Mouse (Mus musculus) midbrain, embryonic 11.5 days (tissue): ENCODE results near the gene Galnt7. TPM values are rescaled to one million over a fixed set of nuclear protein-coding genes. Genes with fewer than 3 reads are reported as not detected.
A peak's percentile ranks its signal among the peaks of the same experiment; 100 is the strongest.

ENCODE experiments used
- ATAC-seq: fragments of 200-750 bp; cut with Nextera tagmentation; 2 replicates; pipeline ENCODE4 v1.8.0; 2017; ENCODE audit warnings: moderate TSS enrichment, moderate library complexity; ENCODE audit not compliant: low FRiP score
- DNase-seq: peaks from one replicate; pipeline ENCODE4 v3.0.0; 2015; ENCODE audit warnings: low spot score; ENCODE audit errors: missing footprints
- H3K27ac ChIP-seq: fragments of 300-500 bp; sonication (generic); 2 replicates; pipeline ENCODE4 v1.5.1; 2014; ENCODE audit warnings: low read depth, low read length
- H3K27me3 ChIP-seq: fragments of 300-500 bp; sonication (generic); 2 replicates; pipeline ENCODE4 v1.6.1; 2014; ENCODE audit warnings: mild to moderate bottlenecking, low read length, moderate library complexity, mixed read lengths; ENCODE audit not compliant: control insufficient read depth, insufficient read depth
- H3K36me3 ChIP-seq: fragments of 300-500 bp; sonication (generic); 2 replicates; pipeline ENCODE4 v1.6.1; 2014; ENCODE audit warnings: mild to moderate bottlenecking, low read length, moderate library complexity, mixed read lengths; ENCODE audit not compliant: control insufficient read depth, insufficient read depth
- H3K4me1 ChIP-seq: fragments of 300-500 bp; sonication (generic); 2 replicates; pipeline ENCODE4 v1.6.1; 2014; ENCODE audit warnings: low read length; ENCODE audit not compliant: control insufficient read depth, insufficient read depth
- H3K4me2 ChIP-seq: fragments of 300-500 bp; sonication (generic); 2 replicates; pipeline ENCODE4 v1.6.1; 2014; ENCODE audit warnings: mild to moderate bottlenecking, moderate library complexity
- H3K4me3 ChIP-seq: fragments of 300-500 bp; sonication (generic); 2 replicates; pipeline ENCODE4 v1.5.1; 2014; ENCODE audit warnings: low read depth, low read length
- H3K9ac ChIP-seq: fragments of 300-500 bp; sonication (generic); 2 replicates; pipeline ENCODE4 v1.6.1; 2014; ENCODE audit warnings: low read length
- H3K9me3 ChIP-seq: fragments of 300-500 bp; sonication (generic); 2 replicates; pipeline ENCODE4 v1.6.1; 2016; ENCODE audit warnings: low read length; ENCODE audit not compliant: control insufficient read depth
- WGBS: fragments of 180-500 bp; shearing (Covaris S2); extraction: QIAGEN DNeasy Blood & Tissue Kit; methylation state at CpG from one replicate; pipeline ENCODE4 v1.1.7; 2014; 5-methylcytosine and 5-hydroxymethylcytosine counted together
- polyA plus RNA-seq: library from polyadenylated mRNA; unstranded; fragments of >200 nt; fragmentation: Nextera tagmentation; extraction: Ambion mirVana; gene quantifications from 2 replicates; pipeline ENCODE4 v1.2.1, GENCODE M21; 2014

Galnt7 gene
- polyA plus RNA-seq, 1 experiment from 2014 or later = 16.9 TPM

DNA sequence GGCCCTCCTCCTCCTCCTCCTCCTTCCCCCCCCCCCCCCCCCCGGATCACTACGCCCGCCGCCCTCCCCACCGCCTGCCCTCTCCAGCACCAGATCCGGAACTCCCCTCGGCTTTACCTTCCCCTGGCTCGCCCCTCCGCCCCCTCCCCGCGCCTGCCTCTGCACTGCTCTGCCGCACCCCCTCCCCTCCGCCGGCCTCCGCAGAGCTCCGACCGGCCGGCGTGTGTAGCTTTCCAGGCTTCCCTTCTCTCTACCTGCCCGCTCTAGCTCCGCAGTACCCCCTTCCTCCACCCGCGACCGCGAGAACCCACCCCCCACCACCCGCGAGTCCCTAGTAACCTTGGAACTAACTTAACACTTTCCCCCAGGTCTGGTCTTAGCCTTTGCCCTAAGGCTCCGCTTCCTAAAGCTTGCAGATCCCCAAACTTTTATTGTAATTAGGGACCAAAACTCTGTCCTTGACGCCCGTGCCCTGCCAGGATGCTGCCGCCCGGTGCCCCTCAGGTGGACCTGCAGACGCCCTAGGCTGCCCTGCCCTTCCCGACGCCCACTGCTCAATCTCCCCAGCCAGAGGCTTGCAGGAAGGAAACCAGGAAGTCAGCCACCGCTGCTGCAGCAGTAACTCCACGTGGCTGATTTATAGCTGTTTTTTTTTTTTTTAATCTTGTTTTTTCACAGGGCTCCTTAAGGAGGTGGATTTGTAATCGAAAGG, 380 bp upstream of the Galnt7 start:
- ATAC-seq (peak; percentile 83), DNase-seq (peak; percentile 96)
- Histone ChIP-seq H3K27ac (no peak overlapping the region), H3K9me3 (no peaks in the 10 kb centered on the region), H3K4me2 (peak overlapping the region; percentile 97), H3K9ac (peak overlapping the region; percentile 95), H3K27me3 (no peaks in the 10 kb centered on the region), H3K4me1 (peaks cover 6% of the 10 kb centered on the region; the same call in 1 of the 2 replicates), H3K36me3 (no peaks in the 10 kb centered on the region), H3K4me3 (peak overlapping the region; percentile 92)
- 1% methylated on average over 26 of the region's 38 CpGs for WGBS

DNA sequence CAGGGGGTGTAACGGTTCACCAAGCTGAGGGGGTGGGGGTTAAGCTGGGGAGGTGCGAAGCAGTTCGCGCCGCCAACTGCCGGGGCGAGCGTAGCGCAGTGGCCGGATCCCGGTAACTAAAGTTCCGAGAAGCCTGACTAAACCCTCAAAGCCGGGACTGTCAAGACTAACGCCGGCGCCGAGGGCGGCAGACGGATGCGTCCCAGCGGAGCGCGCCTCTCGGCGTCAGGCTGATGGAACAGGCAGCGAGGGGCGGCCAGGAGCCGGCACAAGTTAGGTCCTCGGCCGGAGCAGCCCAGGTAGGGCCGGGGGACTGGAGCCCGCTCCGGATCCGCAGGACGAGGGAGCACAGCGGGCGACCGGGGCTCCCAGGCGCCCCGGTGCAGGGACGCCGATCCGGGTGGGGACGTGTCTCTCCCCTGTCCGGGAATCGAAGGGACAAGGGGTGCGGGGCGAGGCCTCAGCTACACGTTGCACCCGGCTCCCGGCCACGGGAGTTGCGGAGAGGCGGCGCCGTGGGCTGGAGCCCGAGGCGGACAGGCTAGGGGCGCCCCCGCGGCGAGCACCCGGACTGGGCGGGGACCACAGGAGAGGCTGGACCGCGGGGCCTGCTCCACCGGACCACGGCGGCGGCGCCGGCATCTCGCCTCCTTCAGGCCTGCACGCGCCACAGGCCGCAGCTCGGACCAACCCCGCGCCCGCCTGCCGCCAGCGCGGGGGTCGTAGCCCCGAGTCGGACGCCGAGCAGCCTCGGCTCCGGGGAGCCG, 960 bp downstream of the Galnt7 start:
- Histone ChIP-seq H3K4me2 (peak overlapping the region; percentile 97), H3K4me3 (peak overlapping the region; percentile 92), H3K27ac (peak overlapping the region; percentile 80), H3K4me1 (peaks cover 6% of the 10 kb centered on the region; the same call in 1 of the 2 replicates), H3K27me3 (no peaks in the 10 kb centered on the region), H3K9ac (peak overlapping the region; percentile 95), H3K36me3 (no peaks in the 10 kb centered on the region), H3K9me3 (no peaks in the 10 kb centered on the region)
- under 1% methylated on average over 73 of the region's 91 CpGs for WGBS
- DNase-seq (peak; percentile 97), ATAC-seq (peak; percentile 84)

- Histone ChIP-seq H3K9me3 (no peaks in the 10 kb centered on the region), H3K9ac (peak overlapping the region; percentile 95), H3K27ac (peak overlapping the region; percentile 80), H3K4me2 (peak overlapping the region; percentile 97), H3K36me3 (no peaks in the 10 kb centered on the region), H3K4me3 (peak overlapping the region; percentile 92), H3K4me1 (peaks cover 6% of the 10 kb centered on the region; the same call in 1 of the 2 replicates), H3K27me3 (no peaks in the 10 kb centered on the region)
- no peak for ATAC-seq
- 2% methylated on average over 8 of the region's 8 CpGs for WGBS
- DNase-seq = peak; percentile 85
Observed at GRCm38 (mm10) chr8:57651357-57651688, 1.5 kb downstream of the Galnt7 start.

GRCm38 (mm10) chr8:57650216-57650615, 2.6 kb downstream of the Galnt7 start:
- Histone ChIP-seq H3K4me2 (no peak overlapping the region), H3K27ac (no peak overlapping the region), H3K4me3 (no peak overlapping the region), H3K36me3 (no peaks in the 10 kb centered on the region), H3K27me3 (no peaks in the 10 kb centered on the region), H3K9ac (no peak overlapping the region), H3K4me1 (peaks cover 6% of the 10 kb centered on the region; the same call in 1 of the 2 replicates), H3K9me3 (no peaks in the 10 kb centered on the region)
- DNase-seq (no peak), ATAC-seq (no peak)
- WGBS = 84% methylated on average over 6 of the region's 6 CpGs

GRCm38 (mm10) chr8:57647566-57647965, 5.3 kb downstream of the Galnt7 start:
- H3K9ac ChIP-seq = no peak overlapping the region
- H3K9me3 ChIP-seq = no peaks in the 10 kb centered on the region
- no peak overlapping the region for H3K27ac ChIP-seq
- WGBS = 70% methylated on average over 3 of the region's 3 CpGs
- no peaks in the 10 kb centered on the region for H3K36me3 ChIP-seq
- H3K4me1 ChIP-seq = peaks cover 2% of the 10 kb centered on the region; the same call in 1 of the 2 replicates
- no peak overlapping the region for H3K4me3 ChIP-seq
- no peak overlapping the region for H3K4me2 ChIP-seq
- ATAC-seq (no peak), DNase-seq (no peak)
- H3K27me3 ChIP-seq = no peaks in the 10 kb centered on the region

GRCm38 (mm10) chr8:57644281-57644680, 8.6 kb downstream of the Galnt7 start:
- Histone ChIP-seq H3K9ac (no peak overlapping the region), H3K36me3 (no peaks in the 10 kb centered on the region), H3K27me3 (no peaks in the 10 kb centered on the region), H3K4me2 (no peak overlapping the region), H3K27ac (no peak overlapping the region), H3K4me1 (no peaks in the 10 kb centered on the region), H3K9me3 (no peaks in the 10 kb centered on the region), H3K4me3 (no peak overlapping the region)
- ATAC-seq = no peak
- 84% methylated on average over 6 of the region's 6 CpGs for WGBS
- DNase-seq = no peak

DNA sequence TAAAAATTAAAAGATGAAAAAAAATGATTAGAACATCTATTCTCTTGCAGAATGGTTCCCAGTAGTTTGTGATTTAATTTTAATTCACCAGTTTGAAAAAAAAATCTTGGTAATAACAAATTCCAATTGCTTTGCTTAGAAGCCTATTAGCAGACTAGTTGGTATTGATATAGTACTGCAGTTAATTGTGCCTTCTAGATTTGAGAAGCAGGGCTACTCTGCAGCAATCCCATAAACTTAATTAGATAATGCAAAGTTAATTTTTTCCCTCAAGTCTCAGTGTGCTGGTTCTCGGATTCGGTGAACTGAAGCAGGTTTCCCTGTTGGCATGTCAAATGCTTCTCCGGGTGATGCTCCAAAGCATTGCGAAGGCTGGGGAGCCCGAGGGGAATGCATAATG, 10.1 kb downstream of the Galnt7 start:
- no peak for ATAC-seq
- Histone ChIP-seq H3K4me3 (no peak overlapping the region), H3K27ac (no peak overlapping the region), H3K4me1 (no peaks in the 10 kb centered on the region), H3K27me3 (no peaks in the 10 kb centered on the region), H3K4me2 (no peak overlapping the region), H3K9me3 (no peaks in the 10 kb centered on the region), H3K9ac (no peak overlapping the region), H3K36me3 (no peaks in the 10 kb centered on the region)
- WGBS = 83% methylated on average over 5 of the region's 5 CpGs
- no peak for DNase-seq

- DNase-seq (no peak), ATAC-seq (no peak)
- H3K4me1 ChIP-seq = no peaks in the 10 kb centered on the region
- H3K27me3 ChIP-seq = no peaks in the 10 kb centered on the region
- no peaks in the 10 kb centered on the region for H3K9me3 ChIP-seq
- no peak overlapping the region for H3K4me2 ChIP-seq
- H3K9ac ChIP-seq = no peak overlapping the region
- no peak overlapping the region for H3K27ac ChIP-seq
- no peak overlapping the region for H3K4me3 ChIP-seq
- WGBS = 69% methylated on average over 6 of the region's 6 CpGs
- H3K36me3 ChIP-seq = no peaks in the 10 kb centered on the region
Observed at GRCm38 (mm10) chr8:57638925-57639324, 13.9 kb downstream of the Galnt7 start.

DNA sequence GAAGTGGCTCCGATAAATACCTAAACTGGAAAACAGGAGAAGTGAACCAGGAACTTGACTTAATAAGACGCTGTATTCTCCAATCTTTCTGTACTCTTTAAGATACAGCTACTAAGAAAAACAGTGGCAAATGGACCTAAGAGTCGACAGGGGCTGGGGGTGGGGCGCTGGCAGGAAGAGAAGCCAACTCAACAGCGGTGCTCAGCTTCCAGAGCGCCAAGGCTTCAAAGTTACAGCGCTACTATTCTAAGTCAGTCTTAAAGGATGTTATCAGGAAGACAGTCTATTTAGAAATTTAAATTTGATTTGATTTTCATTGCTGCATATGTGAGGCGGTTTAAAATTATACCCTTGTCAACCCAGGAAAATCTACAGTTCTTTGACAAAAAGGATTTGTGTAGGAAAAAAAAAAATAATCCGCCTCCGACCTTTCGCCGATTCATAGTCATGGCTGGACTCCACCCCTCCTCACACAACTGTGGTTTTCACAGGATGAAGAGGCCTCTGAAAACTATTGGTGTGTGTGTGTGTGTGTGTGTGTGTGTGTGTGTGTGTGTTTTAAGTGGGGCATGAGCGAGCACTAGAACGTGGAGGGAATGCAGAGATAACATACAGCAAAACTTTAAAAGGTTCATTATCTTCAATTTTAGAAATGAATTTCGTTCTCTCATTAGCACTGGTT, 15.1 kb downstream of the Galnt7 start:
- Histone ChIP-seq H3K4me1 (no peaks in the 10 kb centered on the region), H3K9ac (no peak overlapping the region), H3K36me3 (no peaks in the 10 kb centered on the region), H3K4me2 (no peak overlapping the region), H3K4me3 (no peak overlapping the region), H3K9me3 (no peaks in the 10 kb centered on the region), H3K27ac (no peak overlapping the region), H3K27me3 (no peaks in the 10 kb centered on the region)
- WGBS = 89% methylated on average over 15 of the region's 15 CpGs
- ATAC-seq (no peak), DNase-seq (no peak)
